Mouse (Mus musculus) adrenal gland, postnatal 36 days (tissue): ENCODE results near the gene Eef2k. TPM values are rescaled to one million over a fixed set of nuclear protein-coding genes. Genes with fewer than 3 reads are reported as not detected.
A peak's percentile ranks its signal among the peaks of the same experiment; 100 is the strongest.

Experiments used
- DNase-seq, 2 experiments: peaks; one replicate each; pipeline ENCODE4 v3.0.0; 2021; ENCODE audit warnings: mixed read lengths in 1 of 2
- long read RNA-seq, 2 experiments: library from polyadenylated mRNA; stranded (forward); transcript quantifications; one replicate each; pipeline ENCODE4 v2.0.0; 2021; ENCODE audit warnings: borderline sequencing depth in 2 of 2
- total RNA-seq, 2 experiments: library from RNA; stranded (reverse); gene quantifications; 2 replicates each; pipeline ENCODE4 v1.2.3; 2021

Gene Eef2k
- 10 to 100 TPM; 25.6 to 51.8 TPM for total RNA-seq
- long read RNA-seq, experiment 1, full-length matches to known transcripts: 24 of 37 reads
- long read RNA-seq, experiment 1, partial matches to known transcripts: 3 of 37 reads
- long read RNA-seq, experiment 1, other reads (novel, unspliced or antisense): 10 of 37 reads
- long read RNA-seq, experiment 2, full-length matches to known transcripts: 8 of 8 reads
- long read RNA-seq, experiment 2, partial matches to known transcripts: 0 of 8 reads
- long read RNA-seq, experiment 2, other reads (novel, unspliced or antisense): 0 of 8 reads

GRCm38 (mm10) chr7:120842345-120843036 is at the start of gene Eef2k:
Gene Eef2k (plus strand): TSS chr7:120842831.
- peak; percentile 94 to 96 for DNase-seq

GRCm38 (mm10) chr7:120795544-120795943 is 47.1 kb upstream of the Eef2k start:
- DNase-seq: no peak

GRCm38 (mm10) chr7:120796369-120796768 is 46.3 kb upstream of the Eef2k start:
- no peak for DNase-seq

- DNase-seq: no peak
Measured at GRCm38 (mm10) chr7:120803268-120803667, 39.4 kb upstream of the Eef2k start.

- no peak for DNase-seq
Measured at GRCm38 (mm10) chr7:120809705-120810104, 32.9 kb upstream of the Eef2k start.

- DNase-seq: no peak
Measured at GRCm38 (mm10) chr7:120811834-120812415, 30.7 kb upstream of the Eef2k start, which contains the start of gene Gm5737. Gene Gm5737 (plus strand): TSS chr7:120812365.

- DNase-seq: no peak
Measured at GRCm38 (mm10) chr7:120817552-120817951, 25.1 kb upstream of the Eef2k start.

- no peak for DNase-seq
Measured at GRCm38 (mm10) chr7:120819386-120819785, 23.2 kb upstream of the Eef2k start.

GRCm38 (mm10) chr7:120823248-120823647 is 19.4 kb upstream of the Eef2k start:
- peak; percentile 68 to 84 for DNase-seq

GRCm38 (mm10) chr7:120825097-120825496 is 17.5 kb upstream of the Eef2k start:
- DNase-seq: no peak

- DNase-seq: peak; percentile 47 to 67
Measured at GRCm38 (mm10) chr7:120826408-120826807, 16.2 kb upstream of the Eef2k start.

- DNase-seq: peak; percentile 73 to 82
Measured at GRCm38 (mm10) chr7:120830431-120831381, 11.9 kb upstream of the Eef2k start.

GRCm38 (mm10) chr7:120834426-120834825 is 8.2 kb upstream of the Eef2k start:
- DNase-seq: no peak

- peak; percentile 79 to 82 for DNase-seq
Measured at GRCm38 (mm10) chr7:120834863-120835372, 7.7 kb upstream of the Eef2k start.

- peak; percentile 93 for DNase-seq
Measured at GRCm38 (mm10) chr7:120835449-120836359, 6.9 kb upstream of the Eef2k start.

GRCm38 (mm10) chr7:120836361-120836760 is 6.3 kb upstream of the Eef2k start:
- DNase-seq: no peak

GRCm38 (mm10) chr7:120838436-120839160 is 4.0 kb upstream of the Eef2k start:
- peak; percentile 83 to 89 for DNase-seq

GRCm38 (mm10) chr7:120839786-120840185 is 2.8 kb upstream of the Eef2k start:
- no peak for DNase-seq

- DNase-seq: peak; percentile 87 to 90
Measured at GRCm38 (mm10) chr7:120843037-120843621, 498 bp downstream of the Eef2k start.
